Mouse (Mus musculus) lung, embryonic 15.5 days (tissue): Measurements from ENCODE around the gene Drosha. TPM values are rescaled to one million over a fixed set of nuclear protein-coding genes. Genes with fewer than 3 reads are reported as not detected.

ENCODE experiments used
- ATAC-seq: fragments of 200-750 bp; cut with Nextera tagmentation; 2 replicates; pipeline ENCODE4 v1.8.0; 2017; ENCODE audit warnings: moderate number of reproducible peaks, borderline replicate concordance; ENCODE audit not compliant: low FRiP score, low TSS enrichment; ENCODE audit errors: extremely low read depth
- H3K27ac ChIP-seq: fragments of 300-500 bp; sonication (generic); 2 replicates; pipeline ENCODE4 v1.5.1; 2015; ENCODE audit warnings: moderate library complexity, mild to moderate bottlenecking, inconsistent platforms
- H3K27me3 ChIP-seq: fragments of 300-500 bp; sonication (generic); 2 replicates; pipeline ENCODE4 v1.6.1; 2015; ENCODE audit warnings: inconsistent platforms
- H3K36me3 ChIP-seq: fragments of 300-500 bp; sonication (generic); 2 replicates; pipeline ENCODE4 v1.6.1; 2015; ENCODE audit warnings: inconsistent platforms
- H3K4me1 ChIP-seq: fragments of 300-500 bp; sonication (generic); 2 replicates; pipeline ENCODE4 v1.6.1; 2015; ENCODE audit warnings: inconsistent platforms
- H3K4me2 ChIP-seq: fragments of 300-500 bp; sonication (generic); 2 replicates; pipeline ENCODE4 v1.6.1; 2015; ENCODE audit warnings: inconsistent platforms, mild to moderate bottlenecking, moderate library complexity
- H3K4me3 ChIP-seq: fragments of 300-500 bp; sonication (generic); 2 replicates; pipeline ENCODE4 v1.5.1; 2015; ENCODE audit warnings: mild to moderate bottlenecking, inconsistent platforms
- H3K9ac ChIP-seq: fragments of 300-500 bp; sonication (generic); 2 replicates; pipeline ENCODE4 v1.6.1; 2015; ENCODE audit warnings: inconsistent platforms
- H3K9me3 ChIP-seq: fragments of 300-500 bp; sonication (generic); 2 replicates; pipeline ENCODE4 v1.6.1; 2016; ENCODE audit warnings: inconsistent platforms
- WGBS: fragments of 180-500 bp; shearing (Covaris S2); methylation state at CpG from one replicate; pipeline ENCODE4 v1.1.7; 2015; 5-methylcytosine and 5-hydroxymethylcytosine counted together
- polyA plus RNA-seq: library from polyadenylated mRNA; unstranded; fragments of >200 nt; fragmentation: Nextera tagmentation; extraction: Ambion mirVana; gene quantifications from 2 replicates; pipeline ENCODE4 v1.2.1, GENCODE M21; 2015

Gene Drosha
- polyA plus RNA-seq, 1 experiment from 2014 or later: 29.7 TPM

DNA sequence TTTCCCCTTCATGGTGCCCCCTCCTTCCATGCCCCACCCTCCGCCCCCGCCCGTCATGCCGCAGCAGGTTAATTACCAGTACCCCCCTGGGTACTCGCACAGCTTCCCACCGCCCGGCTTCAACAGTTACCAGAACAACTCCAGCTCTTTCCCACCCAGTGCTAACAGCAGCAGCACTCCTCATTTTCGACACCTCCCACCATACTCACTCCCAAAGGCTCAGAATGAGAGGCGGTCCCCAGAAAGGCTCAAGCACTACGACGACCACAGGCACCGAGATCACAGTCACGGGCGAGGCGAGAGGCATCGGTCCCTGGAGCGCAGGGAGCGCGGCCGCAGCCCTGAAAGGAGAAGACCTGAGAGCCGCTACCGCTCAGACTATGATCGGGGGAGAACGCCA lies 9.6 kb downstream of the Drosha start:
- Histone ChIP-seq H3K9me3 (no peaks in the 10 kb centered on the region), H3K4me1 (no peaks in the 10 kb centered on the region), H3K9ac (no peak overlapping the region), H3K36me3 (peaks cover 48% of the 10 kb centered on the region), H3K4me2 (no peak overlapping the region), H3K27me3 (no peaks in the 10 kb centered on the region), H3K27ac (no peak overlapping the region), H3K4me3 (no peak overlapping the region)
- no peak for ATAC-seq
- WGBS: 93% methylated on average over 24 of the region's 24 CpGs

DNA sequence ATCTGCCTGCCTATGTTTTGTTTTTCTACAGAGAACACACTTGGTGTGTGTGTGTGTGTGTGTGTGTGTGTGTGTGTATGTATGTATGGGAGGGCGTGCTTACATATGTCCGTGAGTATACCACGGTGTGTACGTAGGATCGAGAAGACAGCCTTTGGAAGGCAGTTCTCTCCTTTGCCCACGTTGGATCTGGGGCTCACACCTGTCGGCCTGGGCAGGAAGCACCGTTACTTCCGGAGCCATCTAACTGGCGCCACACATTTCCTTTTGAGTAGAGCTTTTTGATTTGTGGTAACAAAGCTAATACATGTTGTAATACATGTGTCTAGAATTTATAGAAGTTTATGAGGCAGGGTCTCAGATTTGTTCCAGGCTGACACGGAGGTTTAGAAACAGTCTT lies 16.1 kb downstream of the Drosha start:
- 94% methylated on average over 11 of the region's 11 CpGs for WGBS
- H3K9ac ChIP-seq: no peak overlapping the region

DNA sequence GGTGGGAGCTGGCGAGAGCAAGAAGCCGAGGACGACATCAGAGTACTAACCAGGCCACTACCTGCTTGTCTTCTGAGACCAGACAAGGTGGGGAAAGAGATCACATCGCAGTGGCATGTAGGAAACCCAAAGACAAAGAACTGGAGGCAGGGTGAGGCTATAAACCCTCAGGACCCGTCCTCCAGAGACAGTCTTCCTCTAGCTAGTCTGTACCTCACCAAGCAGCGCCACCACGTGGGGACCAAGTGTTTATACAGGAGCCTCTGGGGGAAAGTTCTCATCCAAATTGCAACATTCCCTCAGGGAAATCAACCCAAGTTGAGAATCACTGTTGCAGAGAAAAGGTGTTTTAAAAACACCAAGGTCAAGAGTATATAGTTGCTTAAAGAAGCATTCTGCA lies 18.2 kb downstream of the Drosha start:
- 81% methylated on average over 7 of the region's 7 CpGs for WGBS
- no peaks in the 10 kb centered on the region for H3K27me3 ChIP-seq
- no peak overlapping the region for H3K4me2 ChIP-seq
- no peak overlapping the region for H3K27ac ChIP-seq
- no peak overlapping the region for H3K9ac ChIP-seq
- no peaks in the 10 kb centered on the region for H3K9me3 ChIP-seq
- peaks cover 69% of the 10 kb centered on the region for H3K36me3 ChIP-seq
- no peak for ATAC-seq
- no peak overlapping the region for H3K4me3 ChIP-seq
- H3K4me1 ChIP-seq: no peaks in the 10 kb centered on the region

More for the DNA sequence above, 16.1 kb downstream of the Drosha start:
- no peaks in the 10 kb centered on the region for H3K27me3 ChIP-seq
- ATAC-seq: no peak
- no peaks in the 10 kb centered on the region for H3K4me1 ChIP-seq
- no peak overlapping the region for H3K4me3 ChIP-seq
- H3K36me3 ChIP-seq: peaks cover 69% of the 10 kb centered on the region
- H3K4me2 ChIP-seq: no peak overlapping the region
- H3K9me3 ChIP-seq: no peaks in the 10 kb centered on the region
- no peak overlapping the region for H3K27ac ChIP-seq

DNA sequence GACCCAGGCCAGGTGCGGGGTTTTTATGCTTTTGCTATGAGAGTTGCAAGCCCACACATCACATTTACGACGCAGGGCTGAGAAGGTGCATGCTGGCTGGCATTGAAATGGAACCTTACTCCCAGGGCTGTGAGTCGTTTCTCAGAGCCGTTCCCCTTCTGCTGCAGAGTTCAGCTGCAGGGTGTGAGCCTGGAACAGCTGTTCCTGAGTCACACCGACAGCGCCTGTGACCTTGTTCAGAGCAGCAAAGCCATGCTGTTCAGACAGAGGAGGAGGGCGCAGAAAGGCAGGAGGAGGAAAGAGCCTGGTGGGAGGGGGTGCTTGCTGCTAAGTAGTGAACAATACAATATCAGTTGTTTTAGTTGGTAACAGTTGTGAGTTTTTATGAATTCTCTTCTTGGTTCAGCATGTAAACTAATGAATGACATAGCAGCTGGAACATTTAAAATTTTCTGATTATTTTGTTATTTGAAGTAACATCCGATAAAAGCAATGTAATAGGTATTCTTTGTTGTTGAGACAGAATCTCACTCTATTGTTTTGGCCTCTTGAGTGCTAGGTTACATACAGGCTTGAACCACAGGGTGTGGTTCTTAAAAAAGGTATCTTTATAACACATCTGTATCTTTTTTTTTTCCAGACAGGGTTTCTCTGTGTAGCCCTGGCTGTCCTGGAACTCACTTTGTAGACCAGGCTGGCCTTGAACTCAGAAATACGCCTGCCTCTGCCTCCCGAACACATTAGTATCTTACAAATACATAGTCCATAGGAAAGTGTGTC lies 23.8 kb downstream of the Drosha start:
- Histone ChIP-seq H3K4me1 (no peaks in the 10 kb centered on the region), H3K9me3 (no peaks in the 10 kb centered on the region), H3K27ac (no peak overlapping the region), H3K4me2 (no peak overlapping the region), H3K36me3 (peaks cover 73% of the 10 kb centered on the region), H3K4me3 (no peak overlapping the region), H3K27me3 (no peaks in the 10 kb centered on the region), H3K9ac (no peak overlapping the region)
- WGBS: 82% methylated on average over 11 of the region's 11 CpGs
- ATAC-seq: no peak

DNA sequence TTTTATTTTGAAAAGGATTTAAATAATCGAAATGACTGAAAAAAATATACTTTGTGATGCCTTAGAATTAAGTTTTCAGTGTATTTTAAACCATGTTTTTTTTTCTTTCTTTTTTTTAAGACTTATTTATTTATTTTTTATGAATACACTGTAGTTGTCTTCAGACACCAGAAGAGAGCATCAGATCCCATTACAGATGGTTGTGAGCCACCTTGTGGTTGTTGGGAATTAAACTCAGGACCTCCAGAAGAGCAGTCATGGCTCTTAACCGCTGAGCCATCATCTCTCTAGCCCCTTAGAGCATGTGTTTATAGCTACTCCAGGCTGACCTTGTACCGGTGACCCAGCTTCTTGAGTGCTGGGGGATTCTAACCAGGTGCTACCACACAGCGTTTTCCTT lies 24.8 kb downstream of the Drosha start:
- H3K27me3 ChIP-seq: no peaks in the 10 kb centered on the region
- WGBS: 72% methylated on average over 4 of the region's 4 CpGs
- no peak overlapping the region for H3K4me3 ChIP-seq
- peaks cover 70% of the 10 kb centered on the region for H3K36me3 ChIP-seq
- H3K27ac ChIP-seq: no peak overlapping the region
- H3K9ac ChIP-seq: no peak overlapping the region
- no peak for ATAC-seq
- no peak overlapping the region for H3K4me2 ChIP-seq
- no peaks in the 10 kb centered on the region for H3K4me1 ChIP-seq
- no peaks in the 10 kb centered on the region for H3K9me3 ChIP-seq

DNA sequence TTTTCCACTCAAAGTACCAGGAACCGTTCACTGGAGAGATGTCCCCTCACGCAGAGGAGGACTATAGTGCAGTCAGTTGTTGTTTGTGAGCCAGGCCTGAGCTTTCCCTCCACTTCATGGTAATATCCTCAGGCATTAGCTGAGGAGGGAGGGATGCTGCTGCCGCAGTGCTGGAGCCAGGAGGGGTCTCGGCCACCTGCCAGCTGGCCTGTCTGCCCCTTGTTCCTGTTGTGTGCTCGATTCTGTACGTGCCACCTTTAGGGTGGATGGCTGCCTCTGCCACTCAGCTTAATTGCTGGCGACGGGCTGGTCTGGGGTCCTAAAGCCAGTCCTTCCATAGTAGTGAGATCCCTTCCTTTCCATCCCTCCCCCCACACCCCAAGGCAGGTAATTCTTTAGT lies 28.9 kb downstream of the Drosha start:
- peaks cover 61% of the 10 kb centered on the region for H3K36me3 ChIP-seq
- no peak for ATAC-seq
- WGBS: 86% methylated on average over 8 of the region's 8 CpGs
- H3K4me1 ChIP-seq: no peaks in the 10 kb centered on the region
- no peaks in the 10 kb centered on the region for H3K9me3 ChIP-seq
- H3K4me3 ChIP-seq: no peak overlapping the region
- no peak overlapping the region for H3K9ac ChIP-seq
- no peak overlapping the region for H3K27ac ChIP-seq
- H3K4me2 ChIP-seq: no peak overlapping the region
- H3K27me3 ChIP-seq: no peaks in the 10 kb centered on the region

DNA sequence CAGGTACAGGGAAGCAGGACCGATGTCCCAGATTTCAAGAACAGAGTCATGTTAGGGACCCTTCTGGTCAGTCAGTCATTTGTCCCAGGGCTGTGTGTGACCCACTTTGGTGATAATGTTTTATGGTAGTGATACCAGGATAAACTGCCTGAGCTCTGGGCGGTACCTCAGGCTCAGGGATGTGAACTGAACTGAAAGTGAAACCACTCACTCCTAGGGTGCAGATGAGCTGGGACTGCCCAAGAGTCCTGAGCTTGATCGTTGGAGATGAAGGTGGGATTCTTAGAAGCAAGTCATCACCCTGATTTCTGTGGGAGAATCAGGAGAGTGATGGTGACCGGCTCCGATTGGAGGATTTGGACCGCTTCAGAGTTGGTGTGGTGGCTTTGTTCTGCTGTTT lies 32.2 kb downstream of the Drosha start:
- 94% methylated on average over 6 of the region's 6 CpGs for whole genome bisulfite sequencing
- ATAC-seq: no peak
- H3K27me3 ChIP-seq: no peaks in the 10 kb centered on the region
- H3K9me3 ChIP-seq: no peaks in the 10 kb centered on the region
- H3K9ac ChIP-seq: no peak overlapping the region
- no peak overlapping the region for H3K4me2 ChIP-seq
- peaks cover 55% of the 10 kb centered on the region for H3K36me3 ChIP-seq
- H3K4me3 ChIP-seq: no peak overlapping the region
- H3K27ac ChIP-seq: no peak overlapping the region
- no peaks in the 10 kb centered on the region for H3K4me1 ChIP-seq

DNA sequence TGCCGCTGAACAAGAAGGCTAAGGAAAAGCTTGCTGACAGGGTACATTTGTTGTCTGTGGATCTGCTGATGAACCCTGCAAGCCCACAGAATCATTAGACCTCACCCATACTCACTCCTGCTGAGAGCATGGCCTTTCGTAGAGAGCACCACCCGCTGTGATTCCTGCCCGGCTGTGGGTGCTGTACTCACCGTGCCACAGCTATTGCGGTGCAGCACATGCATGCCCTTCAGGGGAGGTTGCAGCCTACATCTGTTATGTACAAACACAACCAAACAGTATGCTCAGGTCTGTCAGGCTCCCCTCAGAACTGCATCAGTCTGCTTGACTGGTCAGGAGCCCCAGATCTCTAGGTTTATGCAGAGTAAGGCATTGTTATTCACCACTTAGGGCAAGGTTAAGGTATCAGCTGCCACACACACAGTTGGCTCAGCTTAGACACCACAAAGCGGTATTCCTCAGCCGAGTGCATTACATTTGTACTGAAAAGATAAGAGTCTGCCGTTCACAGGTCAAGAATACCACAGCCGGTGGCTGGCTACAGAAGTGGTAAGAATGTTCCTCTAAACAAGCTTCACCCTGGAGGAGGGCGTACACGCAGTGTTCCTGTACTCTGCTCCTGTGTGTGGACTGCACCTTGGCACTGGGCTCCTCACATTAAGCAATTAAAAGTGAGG lies 33.4 kb downstream of the Drosha start:
- no peaks in the 10 kb centered on the region for H3K9me3 ChIP-seq
- no peak overlapping the region for H3K4me2 ChIP-seq
- H3K27me3 ChIP-seq: no peaks in the 10 kb centered on the region
- no peak overlapping the region for H3K4me3 ChIP-seq
- H3K9ac ChIP-seq: no peak overlapping the region
- no peak for ATAC-seq
- no peaks in the 10 kb centered on the region for H3K4me1 ChIP-seq
- no peak overlapping the region for H3K27ac ChIP-seq
- H3K36me3 ChIP-seq: peaks cover 51% of the 10 kb centered on the region
- 87% methylated on average over 12 of the region's 12 CpGs for WGBS

DNA sequence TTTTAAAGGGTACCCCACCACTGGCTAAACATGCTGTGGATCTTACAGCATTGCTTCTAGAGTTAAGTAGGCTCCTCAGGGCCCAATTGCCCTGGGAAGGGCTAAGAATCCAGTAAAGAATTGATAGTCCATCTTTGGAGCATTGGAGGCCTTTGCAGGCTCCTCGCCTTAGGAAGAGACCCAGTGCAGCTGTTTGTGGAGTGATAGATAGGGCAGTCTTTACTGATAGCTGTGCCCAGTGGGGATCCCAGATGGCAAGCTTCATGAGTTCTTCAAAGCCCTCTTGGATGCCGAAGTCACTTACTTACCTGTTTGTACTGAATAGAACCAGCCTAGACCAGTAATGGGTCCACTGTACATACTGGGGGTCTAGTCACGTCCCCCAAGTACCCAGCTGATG lies 34.0 kb downstream of the Drosha start:
- no peak overlapping the region for H3K9ac ChIP-seq
- whole genome bisulfite sequencing: 93% methylated on average over 3 of the region's 3 CpGs
- no peak overlapping the region for H3K4me3 ChIP-seq
- H3K27ac ChIP-seq: no peak overlapping the region
- H3K36me3 ChIP-seq: peaks cover 44% of the 10 kb centered on the region
- no peak overlapping the region for H3K4me2 ChIP-seq
- no peak for ATAC-seq
- H3K27me3 ChIP-seq: no peaks in the 10 kb centered on the region
- H3K4me1 ChIP-seq: no peaks in the 10 kb centered on the region
- no peaks in the 10 kb centered on the region for H3K9me3 ChIP-seq

DNA sequence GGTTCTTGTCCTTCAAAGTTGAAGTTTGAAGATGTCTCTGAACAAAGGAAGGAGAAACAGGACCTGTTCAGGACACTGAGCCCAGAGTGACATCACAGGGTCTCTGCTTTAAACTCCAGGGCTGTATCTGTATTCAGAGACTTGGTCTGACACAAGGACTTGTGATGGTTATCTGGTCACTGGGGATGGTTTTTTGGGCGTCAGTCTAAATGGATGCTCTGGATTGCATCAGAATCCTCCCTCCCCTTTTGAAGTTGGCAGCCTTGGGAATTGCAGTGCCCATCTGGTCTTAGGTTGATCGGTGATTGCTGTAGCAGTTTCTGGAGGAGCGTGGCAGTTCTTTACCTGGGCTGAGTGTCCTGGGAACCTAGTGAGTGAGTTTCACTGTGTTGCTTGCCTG lies 37.4 kb downstream of the Drosha start:
- Histone ChIP-seq H3K9ac (no peak overlapping the region), H3K4me2 (no peak overlapping the region), H3K9me3 (no peaks in the 10 kb centered on the region), H3K27ac (no peak overlapping the region), H3K4me1 (no peaks in the 10 kb centered on the region), H3K36me3 (peaks cover 44% of the 10 kb centered on the region), H3K27me3 (no peaks in the 10 kb centered on the region), H3K4me3 (no peak overlapping the region)
- 81% methylated on average over 3 of the region's 3 CpGs for WGBS
- no peak for ATAC-seq

DNA sequence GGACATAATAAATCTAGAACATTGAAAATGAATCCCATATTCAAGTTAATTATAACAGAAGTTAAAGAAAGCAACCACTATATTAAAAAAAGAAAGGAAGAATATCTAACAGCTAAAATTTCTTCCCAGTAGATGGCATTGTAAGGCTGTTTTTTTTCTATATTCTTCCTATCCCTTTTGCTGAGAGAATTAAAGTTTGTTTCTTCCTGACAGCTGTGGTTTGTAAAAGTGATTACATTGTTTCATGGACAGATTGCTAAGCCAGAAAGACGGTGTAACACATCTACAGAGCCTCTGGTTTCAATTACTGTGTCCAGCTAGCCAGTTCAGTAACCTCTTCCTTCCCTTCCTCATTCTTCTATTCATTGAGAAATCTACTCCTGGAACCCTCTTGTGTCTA lies 39.1 kb downstream of the Drosha start:
- no peak overlapping the region for H3K27ac ChIP-seq
- H3K4me3 ChIP-seq: no peak overlapping the region
- WGBS: 40% methylated on average over 1 of the region's 1 CpGs
- no peaks in the 10 kb centered on the region for H3K9me3 ChIP-seq
- H3K4me2 ChIP-seq: no peak overlapping the region
- ATAC-seq: no peak
- H3K9ac ChIP-seq: no peak overlapping the region
- no peaks in the 10 kb centered on the region for H3K4me1 ChIP-seq
- no peaks in the 10 kb centered on the region for H3K27me3 ChIP-seq
- H3K36me3 ChIP-seq: peaks cover 41% of the 10 kb centered on the region; the same call in 1 of the 2 replicates

DNA sequence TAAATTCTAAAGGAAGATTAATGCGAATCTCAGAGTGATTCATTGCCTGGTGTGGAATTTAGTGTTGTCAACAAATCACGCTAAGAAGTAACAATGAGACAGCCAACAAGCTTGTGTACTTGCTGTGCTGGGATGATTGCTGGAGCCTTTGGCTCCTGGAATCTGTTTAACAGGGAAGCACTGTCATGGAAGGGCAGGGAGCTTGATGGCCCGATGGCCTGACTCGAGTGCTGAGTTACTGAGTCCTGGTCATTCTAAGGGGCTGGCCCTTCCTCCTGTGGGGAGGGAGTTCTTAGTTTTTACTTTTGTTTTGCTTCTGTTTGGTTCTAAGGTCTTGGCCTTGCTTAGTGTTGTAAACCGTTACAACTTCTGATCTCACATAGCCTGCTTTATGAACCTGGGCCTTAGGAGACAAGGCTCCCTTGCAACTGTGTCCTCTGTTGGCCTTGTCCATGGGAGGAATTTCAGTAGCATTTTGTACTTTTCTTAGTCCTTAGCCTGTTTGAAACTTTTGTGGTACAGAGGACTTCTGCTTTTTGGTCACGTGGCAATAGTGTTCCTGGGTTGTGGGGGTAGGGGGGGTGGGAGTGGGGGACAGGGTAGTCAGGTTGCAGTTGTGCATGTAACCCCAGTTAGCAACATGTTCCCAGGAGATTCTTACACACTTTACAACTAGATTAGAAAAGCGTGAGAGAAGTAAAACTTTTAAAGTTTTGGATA lies 41.1 kb downstream of the Drosha start:
- H3K4me3 ChIP-seq: no peak overlapping the region
- no peak overlapping the region for H3K4me2 ChIP-seq
- H3K36me3 ChIP-seq: peaks cover 39% of the 10 kb centered on the region
- WGBS: 81% methylated on average over 7 of the region's 7 CpGs
- no peaks in the 10 kb centered on the region for H3K27me3 ChIP-seq
- no peak for ATAC-seq
- H3K9me3 ChIP-seq: no peaks in the 10 kb centered on the region
- no peak overlapping the region for H3K9ac ChIP-seq
- no peaks in the 10 kb centered on the region for H3K4me1 ChIP-seq
- H3K27ac ChIP-seq: no peak overlapping the region
